Mouse (Mus musculus) heart, postnatal 0 days (tissue): ENCODE measurements around the gene Tcte1.

Experiments
- CTCF ChIP-seq: IDR thresholded peaks from 2 replicates; pipeline ENCODE4 v1.5.1; 2016; ENCODE audit warnings: antibody characterized with exemption, control low read depth, low read depth
- EP300 ChIP-seq: IDR thresholded peaks from 2 replicates; pipeline ENCODE4 v1.6.1; 2016; ENCODE audit warnings: antibody characterized with exemption, low read depth

GRCm38 (mm10) chr17:45566360-45567161, 43.3 kb downstream of the Tcte1 start:
- no peak for TF ChIP-seq EP300
- no peak for TF ChIP-seq CTCF
